Mouse (Mus musculus): ENCODE measurements around the gene Ift43. TPM values are rescaled to one million over a fixed set of nuclear protein-coding genes. Genes with fewer than 3 reads are reported as not detected.

Gene Ift43
- polyA plus RNA-seq, 1 experiment: not detected

GRCm38 (mm10) chr12:86076321-86076901 lies 5.9 kb upstream of the Ift43 start:
- TF ChIP-seq GATA1 (IDR thresholded peaks at IDR 0.05; ENCODE audit: low read length) (no peak), TAL1 (IDR thresholded peaks at IDR 0.05; ENCODE audit: low read length) (no peak)
- Histone ChIP-seq H3K4me1 (ENCODE audit: control insufficient read depth) (peaks cover 4% of the 10 kb centered on the region), H3K27me3 (ENCODE audit: control insufficient read depth) (peaks cover 62% of the 10 kb centered on the region), H3K4me3 (replicated peaks) (no peak overlapping the region), H3K9me3 (ENCODE audit: control insufficient read depth, low read length) (no peaks in the 10 kb centered on the region), H3K36me3 (ENCODE audit: control insufficient read depth) (no peaks in the 10 kb centered on the region)

- Histone ChIP-seq H3K27me3 (ENCODE audit: control insufficient read depth) (peaks cover 70% of the 10 kb centered on the region), H3K36me3 (ENCODE audit: control insufficient read depth) (no peaks in the 10 kb centered on the region), H3K4me3 (replicated peaks) (no peak overlapping the region), H3K4me1 (ENCODE audit: control insufficient read depth) (peaks cover 5% of the 10 kb centered on the region), H3K9me3 (ENCODE audit: control insufficient read depth, low read length) (no peaks in the 10 kb centered on the region)
- no peak for TF ChIP-seq GATA1 (IDR thresholded peaks at IDR 0.05; ENCODE audit: low read length)
- no peak for TF ChIP-seq TAL1 (IDR thresholded peaks at IDR 0.05; ENCODE audit: low read length)
Measured at GRCm38 (mm10) chr12:86077322-86077721, 5.0 kb upstream of the Ift43 start.

- no peak for TF ChIP-seq TAL1 (IDR thresholded peaks at IDR 0.05; ENCODE audit: low read length)
- no peaks in the 10 kb centered on the region for H3K36me3 ChIP-seq (ENCODE audit: control insufficient read depth)
- peaks cover 6% of the 10 kb centered on the region for H3K4me1 ChIP-seq (ENCODE audit: control insufficient read depth)
- H3K9me3 ChIP-seq (ENCODE audit: control insufficient read depth, low read length): no peaks in the 10 kb centered on the region
- H3K4me3 ChIP-seq (replicated peaks): no peak overlapping the region
- H3K27me3 ChIP-seq (ENCODE audit: control insufficient read depth): peaks cover 74% of the 10 kb centered on the region
Measured at GRCm38 (mm10) chr12:86077736-86078135, 4.6 kb upstream of the Ift43 start.

GRCm38 (mm10) chr12:86078176-86078552 lies 4.2 kb upstream of the Ift43 start:
- Histone ChIP-seq H3K9me3 (ENCODE audit: control insufficient read depth, low read length) (no peaks in the 10 kb centered on the region), H3K4me3 (replicated peaks) (peak overlapping the region; percentile 59), H3K27me3 (ENCODE audit: control insufficient read depth) (peaks cover 79% of the 10 kb centered on the region), H3K4me1 (ENCODE audit: control insufficient read depth) (peaks cover 6% of the 10 kb centered on the region), H3K36me3 (ENCODE audit: control insufficient read depth) (no peaks in the 10 kb centered on the region)
- no peak for TF ChIP-seq TAL1 (IDR thresholded peaks at IDR 0.05; ENCODE audit: low read length)

- H3K4me3 ChIP-seq (replicated peaks): peak within 1 kb of the TSS; percentile 59
- H3K36me3 ChIP-seq (ENCODE audit: control insufficient read depth): no peaks in the 10 kb centered on the region
- no peak for TF ChIP-seq TAL1 (IDR thresholded peaks at IDR 0.05; ENCODE audit: low read length)
- no peak for TF ChIP-seq GATA1 (IDR thresholded peaks at IDR 0.05; ENCODE audit: low read length)
- no peaks in the 10 kb centered on the region for H3K9me3 ChIP-seq (ENCODE audit: control insufficient read depth, low read length)
- H3K27me3 ChIP-seq (ENCODE audit: control insufficient read depth): peaks cover 82% of the 10 kb centered on the region
- peaks cover 6% of the 10 kb centered on the region for H3K4me1 ChIP-seq (ENCODE audit: control insufficient read depth)
Measured at GRCm38 (mm10) chr12:86078553-86079201, 3.7 kb upstream of the Ift43 start, which contains the start of gene Tgfb3. Gene Tgfb3, minus strand, starts transcription at chr12:86079041.

GRCm38 (mm10) chr12:86079202-86079667 lies 3.1 kb upstream of the Ift43 start:
- Histone ChIP-seq H3K36me3 (ENCODE audit: control insufficient read depth) (no peaks in the 10 kb centered on the region), H3K4me1 (ENCODE audit: control insufficient read depth) (peaks cover 6% of the 10 kb centered on the region), H3K4me3 (replicated peaks) (peak overlapping the region; percentile 59), H3K9me3 (ENCODE audit: control insufficient read depth, low read length) (no peaks in the 10 kb centered on the region), H3K27me3 (ENCODE audit: control insufficient read depth) (peaks cover 82% of the 10 kb centered on the region)
- TF ChIP-seq TAL1 (IDR thresholded peaks at IDR 0.05; ENCODE audit: low read length) (no peak), GATA1 (IDR thresholded peaks at IDR 0.05; ENCODE audit: low read length) (no peak)

- Histone ChIP-seq H3K36me3 (ENCODE audit: control insufficient read depth) (no peaks in the 10 kb centered on the region), H3K4me3 (replicated peaks) (no peak overlapping the region), H3K9me3 (ENCODE audit: control insufficient read depth, low read length) (no peaks in the 10 kb centered on the region), H3K4me1 (ENCODE audit: control insufficient read depth) (peaks cover 2% of the 10 kb centered on the region; the same call in 1 of the 2 replicates), H3K27me3 (ENCODE audit: control insufficient read depth) (peaks cover 25% of the 10 kb centered on the region)
- no peak for TF ChIP-seq TAL1 (IDR thresholded peaks at IDR 0.05; ENCODE audit: low read length)
- TF ChIP-seq GATA1 (IDR thresholded peaks at IDR 0.05; ENCODE audit: low read length): no peak
Measured at GRCm38 (mm10) chr12:86085873-86086272, 3.5 kb downstream of the Ift43 start.

GRCm38 (mm10) chr12:86086550-86086949 lies 4.2 kb downstream of the Ift43 start:
- H3K4me1 ChIP-seq (ENCODE audit: control insufficient read depth): peaks cover 2% of the 10 kb centered on the region; the same call in 1 of the 2 replicates
- H3K4me3 ChIP-seq (replicated peaks): no peak overlapping the region
- TF ChIP-seq TAL1 (IDR thresholded peaks at IDR 0.05; ENCODE audit: low read length) (no peak), GATA1 (IDR thresholded peaks at IDR 0.05; ENCODE audit: low read length) (no peak)
- no peaks in the 10 kb centered on the region for H3K9me3 ChIP-seq (ENCODE audit: control insufficient read depth, low read length)
- H3K36me3 ChIP-seq (ENCODE audit: control insufficient read depth): no peaks in the 10 kb centered on the region
- H3K27me3 ChIP-seq (ENCODE audit: control insufficient read depth): peaks cover 19% of the 10 kb centered on the region

- H3K9me3 ChIP-seq (ENCODE audit: control insufficient read depth, low read length): no peaks in the 10 kb centered on the region
- peaks cover 4% of the 10 kb centered on the region for H3K27me3 ChIP-seq (ENCODE audit: control insufficient read depth)
- no peaks in the 10 kb centered on the region; the same call in 1 of the 2 replicates for H3K4me1 ChIP-seq (ENCODE audit: control insufficient read depth)
- H3K4me3 ChIP-seq (replicated peaks): no peak overlapping the region
- no peaks in the 10 kb centered on the region for H3K36me3 ChIP-seq (ENCODE audit: control insufficient read depth)
- TF ChIP-seq TAL1 (IDR thresholded peaks at IDR 0.05; ENCODE audit: low read length) (no peak), GATA1 (IDR thresholded peaks at IDR 0.05; ENCODE audit: low read length) (no peak)
Measured at GRCm38 (mm10) chr12:86088042-86088441, 5.7 kb downstream of the Ift43 start.
